Mouse (Mus musculus): ENCODE results near the gene Ppy. TPM values are rescaled to one million over a fixed set of nuclear protein-coding genes. Genes with fewer than 3 reads are reported as not detected.

Gene Ppy
- total RNA-seq, 1 experiment from 2014 or later, result not detected

GRCm38 (mm10) chr11:102052697-102053096 lies 48.4 kb downstream of the Ppy start:
- ATAC-seq (replicated peaks; ENCODE audit: insufficient number of reproducible peaks, low FRiP score, low TSS enrichment, poor library complexity, severe bottlenecking), result no peak

DNA sequence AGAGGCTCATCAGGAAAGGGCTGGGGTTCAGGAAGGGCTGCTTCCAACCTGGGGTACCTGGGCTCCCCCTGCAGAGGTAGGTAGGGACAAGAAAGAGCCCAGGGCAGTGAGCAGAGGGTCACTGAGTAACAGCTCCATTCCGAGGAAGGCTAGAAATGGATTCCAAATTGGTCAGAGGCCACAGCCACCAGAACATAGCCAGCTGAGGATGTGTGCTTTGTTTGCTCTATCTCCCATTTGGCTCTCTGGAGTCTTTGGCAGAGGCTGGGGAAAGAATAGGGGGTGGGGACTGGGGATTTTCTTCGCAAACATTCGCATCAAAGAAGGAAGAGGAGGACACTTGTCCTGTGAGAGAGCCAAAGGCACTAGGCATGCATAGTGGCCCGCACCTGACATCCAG lies 49.2 kb downstream of the Ppy start:
- no peak for ATAC-seq (replicated peaks; ENCODE audit: insufficient number of reproducible peaks, low FRiP score, low TSS enrichment, poor library complexity, severe bottlenecking)

GRCm38 (mm10) chr11:102051541-102051940 lies 49.6 kb downstream of the Ppy start:
- no peak for ATAC-seq (replicated peaks; ENCODE audit: insufficient number of reproducible peaks, low FRiP score, low TSS enrichment, poor library complexity, severe bottlenecking)

Other genes starting within 250 kb of the Ppy start
- gene Meox1, start 206.9 kb downstream of the Ppy start, total RNA-seq (2017), result not detected in 3 replicates
- gene Sost, start 134.3 kb downstream of the Ppy start, total RNA-seq (2017), result not detected in 3 replicates
- gene Cfap97d1, start 117.0 kb downstream of the Ppy start, total RNA-seq (2017), result 2.4 TPM in 1 of 3 replicates, not detected in the others
- 32.4 to 36.2 TPM (median 35.3 TPM) in 3 replicates for gene Dusp3, start 114.3 kb downstream of the Ppy start, total RNA-seq (2017)
- not detected in 3 replicates for gene Mpp3, start 72.9 kb downstream of the Ppy start, total RNA-seq (2017)
- 2.0 to 8.0 TPM (median 3.3 TPM) in 3 replicates for gene Cd300lg, start 59.8 kb downstream of the Ppy start, total RNA-seq (2017)
- not detected in 3 replicates for gene Mpp2, start 12.8 kb downstream of the Ppy start, total RNA-seq (2017)
- not detected in 3 replicates for gene Pyy, start 6.5 kb upstream of the Ppy start, total RNA-seq (2017)
- gene Nags, start 44.2 kb upstream of the Ppy start, total RNA-seq (2017), result not detected in 3 replicates
- 3.1 to 9.5 TPM (median 5.5 TPM) in 3 replicates for gene Tmem101, start 55.1 kb upstream of the Ppy start, total RNA-seq (2017)
- gene Lsm12, start 84.0 kb upstream of the Ppy start, total RNA-seq (2017), result 26.7 to 93.0 TPM (median 26.9 TPM) in 3 replicates
- gene G6pc3, start 88.3 kb upstream of the Ppy start, total RNA-seq (2017), result 6.1 to 10.7 TPM (median 9.1 TPM) in 3 replicates
- 46.5 to 54.0 TPM (median 51.7 TPM) in 3 replicates for gene Hdac5, start 128.8 kb upstream of the Ppy start, total RNA-seq (2017)
- gene BC030867, start 147.6 kb upstream of the Ppy start, total RNA-seq (2017), result not detected in 3 replicates
- gene Asb16, start 167.4 kb upstream of the Ppy start, total RNA-seq (2017), result not detected in 3 replicates
- 25.7 to 34.3 TPM (median 26.5 TPM) in 3 replicates for gene Tmub2, start 183.6 kb upstream of the Ppy start, total RNA-seq (2017)
- gene Atxn7l3, start 195.3 kb upstream of the Ppy start, total RNA-seq (2017), result 29.9 to 43.6 TPM (median 29.9 TPM) in 3 replicates
- 160 to 166 TPM (median 161 TPM) in 3 replicates for gene Ubtf, start 218.4 kb upstream of the Ppy start, total RNA-seq (2017)